Mouse (Mus musculus) activated CD4-positive, CD25-positive, alpha-beta regulatory T cell, adult 4 months (primary cell): ENCODE measurements around the gene Riox1. TPM values are rescaled to one million over a fixed set of nuclear protein-coding genes. Genes with fewer than 3 reads are reported as not detected.
"Not testable (repeated sequence)": the region's sequence is repeated elsewhere in the genome, so short reads cannot be mapped to it uniquely, and the experiment has no call there.

Experiments used
- ATAC-seq: one replicate; pipeline ENCODE4 v1.8.0; 2017
- polyA plus RNA-seq, 2 experiments: library from polyadenylated mRNA; unstranded; fragments of 100-300 nt; shearing (Covaris generic); gene quantifications; one replicate each; pipeline ENCODE4 v1.2.1; 2017

Riox1 gene
- polyA plus RNA-seq: 1 to 10 TPM; 1.2 to 2.0 TPM

DNA sequence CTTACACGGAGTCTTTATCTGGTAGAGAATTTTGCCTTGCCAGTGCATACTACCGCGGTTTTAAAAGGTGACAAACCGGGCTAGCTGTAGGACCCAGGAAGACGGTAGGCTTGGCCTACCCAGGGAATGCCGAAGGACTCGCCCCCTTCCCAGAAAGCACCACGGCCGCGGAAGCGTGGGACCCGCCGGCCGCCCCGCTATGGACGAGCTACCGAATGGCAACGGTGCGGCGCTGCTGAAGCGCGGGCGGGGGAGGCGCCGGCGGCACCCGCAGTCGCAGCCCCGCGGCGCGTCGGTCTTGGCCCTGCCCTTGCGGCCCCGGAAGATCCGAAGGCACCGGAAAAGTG is at the start of gene Riox1:
TSS of gene Riox1 (plus strand) at position 116 of the 347 bp plus-strand sequence.
- peak; percentile 90 for ATAC-seq

- no peak for ATAC-seq
Measured at GRCm38 (mm10) chr12:83910451-83910850, 40.0 kb upstream of the Riox1 start.

- no peak for ATAC-seq
Measured at GRCm38 (mm10) chr12:83914202-83914740, 36.1 kb upstream of the Riox1 start.

- ATAC-seq: no peak
Measured at GRCm38 (mm10) chr12:83914797-83915196, 35.6 kb upstream of the Riox1 start.

DNA sequence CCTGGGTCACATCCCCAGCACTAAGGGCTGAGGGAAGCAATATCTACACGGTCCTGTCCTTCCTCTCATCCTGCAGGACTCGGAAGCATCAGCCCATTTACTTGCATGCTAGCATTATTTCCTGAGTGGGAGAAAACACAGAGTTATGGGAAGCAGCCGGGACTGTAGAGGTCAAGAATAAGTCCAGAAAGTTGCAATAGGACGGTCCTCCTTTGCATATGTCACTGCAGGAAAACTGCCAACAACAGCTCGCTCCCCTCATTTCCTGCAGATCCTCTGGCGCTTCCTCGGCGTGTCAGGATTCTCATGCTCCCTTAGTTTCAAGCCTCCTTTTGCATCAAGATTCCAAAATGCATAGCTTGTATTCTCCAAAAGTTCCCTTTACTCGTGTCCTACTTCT is 33.5 kb upstream of the Riox1 start:
- ATAC-seq: no peak

DNA sequence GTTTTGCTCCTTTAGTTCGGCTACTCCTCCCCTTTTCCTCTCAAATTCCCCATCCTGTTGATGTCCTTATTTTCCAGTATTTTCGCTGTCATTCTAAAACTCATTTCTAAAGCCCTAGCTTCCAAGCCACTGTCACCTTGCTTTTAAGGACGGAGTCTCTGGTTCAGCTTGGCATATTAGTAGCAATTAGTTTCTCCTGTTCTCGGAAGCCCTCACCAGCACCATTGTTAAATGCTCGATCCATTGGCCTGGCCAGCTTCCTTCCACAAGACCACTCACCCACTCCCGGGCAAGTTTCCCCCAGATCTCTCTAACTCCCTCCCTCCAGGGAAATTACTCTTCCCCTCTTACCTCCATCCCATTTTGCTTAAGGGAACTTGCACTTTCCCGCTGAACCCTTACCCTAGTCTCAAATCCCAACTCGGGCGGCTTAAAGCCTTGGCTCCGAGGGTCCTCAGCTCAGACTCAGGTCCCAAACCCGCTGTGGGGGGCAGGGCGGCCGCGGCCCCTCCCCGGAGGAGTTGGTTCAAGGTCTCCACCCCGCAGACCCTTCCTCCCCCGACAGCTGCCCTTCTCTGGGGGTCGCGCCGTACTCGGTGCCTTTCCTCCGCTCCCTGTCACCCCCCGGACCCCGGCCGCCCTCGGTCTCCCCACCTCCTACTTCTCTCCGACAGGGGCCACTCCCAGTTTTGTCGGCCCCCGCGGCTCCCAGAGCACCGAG is 29.5 kb upstream of the Riox1 start:
- no peak for ATAC-seq

DNA sequence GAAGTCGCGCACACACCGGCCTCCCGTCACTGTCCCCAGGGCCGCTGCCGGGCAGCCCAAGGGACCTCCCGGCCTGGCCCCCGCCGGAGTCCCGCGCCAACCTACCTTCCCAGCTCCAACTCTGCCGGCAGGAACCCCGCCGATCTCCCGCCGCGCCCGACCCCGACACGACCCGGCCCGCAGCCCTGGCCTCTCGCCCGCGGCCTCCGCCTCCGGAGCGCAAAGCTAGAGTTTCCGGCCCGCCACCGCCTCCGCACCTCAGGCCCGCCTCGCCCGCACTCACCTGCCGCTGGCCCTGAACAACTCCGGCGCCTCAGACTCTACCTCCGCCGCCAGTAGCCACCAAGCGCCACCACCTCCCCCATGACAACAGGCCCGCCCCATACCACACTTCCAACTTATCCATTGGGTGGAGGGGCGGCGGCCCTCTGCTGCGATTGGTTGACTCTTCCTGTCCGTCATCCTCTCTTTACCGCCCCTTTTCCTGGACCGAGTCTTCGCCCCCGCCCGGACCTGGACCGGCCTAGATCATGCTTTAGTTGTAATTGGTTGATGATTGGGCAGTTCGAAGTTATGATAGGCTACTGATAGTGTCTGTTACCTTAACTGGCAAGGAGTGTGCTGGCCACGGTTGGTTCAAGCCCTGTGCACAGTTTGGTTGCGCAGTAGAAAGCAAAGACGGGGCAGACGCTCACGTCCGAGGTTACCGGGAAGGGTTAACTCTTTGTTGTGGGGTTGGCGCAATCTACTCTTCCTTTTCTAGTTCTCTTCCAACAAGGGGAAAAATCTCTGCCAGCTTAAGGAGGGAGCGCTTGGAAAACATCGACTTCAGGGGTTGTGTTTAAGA is 28.6 kb upstream of the Riox1 start, which contains the start of gene Numb:
TSS of gene Numb (minus strand) at position 400 of the 847 bp plus-strand sequence.
- ATAC-seq: peak; percentile 98

- ATAC-seq: no peak
Measured at GRCm38 (mm10) chr12:83922724-83923485, 27.5 kb upstream of the Riox1 start.

DNA sequence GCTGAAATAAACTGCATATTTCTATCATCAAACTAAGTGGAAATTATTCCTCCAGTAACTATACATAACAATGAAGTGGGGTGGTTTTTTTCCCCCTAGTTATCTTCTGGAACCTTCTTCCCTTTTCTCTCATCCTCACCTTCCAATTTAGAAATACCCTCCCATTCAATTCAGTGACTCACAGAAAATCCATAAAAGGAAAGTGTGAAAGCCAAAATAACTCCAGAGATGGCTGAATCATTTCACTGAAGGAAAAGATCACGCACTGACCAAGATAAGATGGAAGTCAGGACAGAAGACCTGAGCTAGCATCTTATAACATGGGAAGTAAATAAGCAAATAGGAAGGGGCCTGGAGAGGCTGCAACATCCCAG is 26.9 kb upstream of the Riox1 start:
- no peak for ATAC-seq

DNA sequence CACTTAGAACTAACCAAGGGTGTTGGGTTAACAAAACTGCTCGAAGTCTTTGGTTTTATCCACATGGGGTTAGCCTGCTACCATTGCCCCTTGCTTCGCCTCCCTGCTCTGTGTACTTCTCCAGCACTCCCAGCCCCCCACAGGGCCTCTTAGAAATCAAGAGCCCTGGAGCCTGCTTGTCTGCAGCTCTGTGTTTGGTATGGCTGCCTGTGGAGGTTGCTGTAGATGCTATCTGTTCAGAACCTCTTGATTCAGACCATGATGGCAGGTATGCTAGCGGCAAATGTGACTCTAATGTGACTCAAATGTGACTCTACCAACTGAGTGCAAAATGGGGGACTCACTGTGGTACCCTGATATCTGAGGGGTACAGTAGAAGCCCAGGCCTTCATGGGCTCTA is 26.1 kb upstream of the Riox1 start:
- ATAC-seq: no peak

- no peak for ATAC-seq
Measured at GRCm38 (mm10) chr12:83925160-83925703, 25.2 kb upstream of the Riox1 start.

DNA sequence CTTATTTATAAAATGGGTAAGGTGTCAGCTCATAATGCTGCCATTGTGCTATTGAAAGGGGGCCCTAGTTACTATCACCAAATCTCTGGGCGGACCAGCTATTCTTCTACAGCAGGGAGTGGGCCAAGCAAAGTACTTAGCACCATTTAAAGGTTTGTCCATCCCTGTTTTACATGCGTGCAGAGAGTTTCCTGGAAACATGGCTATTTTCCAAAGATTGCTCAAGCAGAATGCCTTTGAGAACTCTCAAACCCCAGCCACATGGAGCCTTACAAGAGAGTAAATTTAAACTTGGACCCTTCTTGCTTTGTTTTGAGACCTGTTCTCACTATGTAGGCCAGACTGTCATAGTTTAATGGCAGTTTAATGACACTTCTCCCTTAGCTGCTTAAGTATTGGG is 24.3 kb upstream of the Riox1 start:
- ATAC-seq: no peak

DNA sequence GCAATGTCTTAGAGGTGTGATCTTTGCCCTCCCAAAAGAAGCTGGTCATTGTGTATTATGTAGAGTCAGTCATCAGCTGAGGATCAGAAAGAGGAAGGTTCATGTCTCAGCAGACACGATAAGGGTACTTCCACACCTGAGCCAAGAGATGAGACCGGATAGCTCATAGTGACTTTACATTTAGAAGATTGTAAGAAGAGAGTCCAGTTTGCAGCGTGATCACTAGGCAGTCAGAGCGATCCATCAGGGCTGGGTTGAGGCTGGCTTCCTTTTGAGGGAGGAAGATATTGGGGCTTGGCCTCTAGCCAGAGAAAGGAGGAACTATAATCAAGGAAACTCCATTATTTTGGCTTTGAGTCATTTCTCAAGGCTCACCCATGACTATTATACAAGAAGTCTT is 22.7 kb upstream of the Riox1 start:
- ATAC-seq: no peak

- ATAC-seq: peak; percentile 74
Measured at GRCm38 (mm10) chr12:83929186-83929804, 21.1 kb upstream of the Riox1 start.

DNA sequence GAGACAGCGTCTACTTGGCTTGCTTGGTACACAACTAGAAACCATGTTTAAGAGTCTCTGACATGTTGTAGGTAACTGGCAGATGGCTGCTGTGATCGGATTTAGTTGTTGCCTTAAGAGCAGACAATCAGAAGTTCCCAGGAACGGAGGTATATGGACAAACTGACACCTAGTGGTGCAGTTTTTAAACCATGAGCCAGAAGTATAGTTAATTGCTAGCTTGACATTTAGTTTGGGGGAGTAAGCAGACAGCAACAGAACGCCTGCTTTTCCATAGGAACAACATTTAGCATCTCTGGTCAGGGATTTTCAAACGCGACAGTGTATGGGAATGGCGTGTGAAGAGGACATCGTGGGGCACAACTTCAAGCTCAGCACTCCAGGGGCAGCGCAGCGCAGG is 12.8 kb upstream of the Riox1 start:
- ATAC-seq: no peak

DNA sequence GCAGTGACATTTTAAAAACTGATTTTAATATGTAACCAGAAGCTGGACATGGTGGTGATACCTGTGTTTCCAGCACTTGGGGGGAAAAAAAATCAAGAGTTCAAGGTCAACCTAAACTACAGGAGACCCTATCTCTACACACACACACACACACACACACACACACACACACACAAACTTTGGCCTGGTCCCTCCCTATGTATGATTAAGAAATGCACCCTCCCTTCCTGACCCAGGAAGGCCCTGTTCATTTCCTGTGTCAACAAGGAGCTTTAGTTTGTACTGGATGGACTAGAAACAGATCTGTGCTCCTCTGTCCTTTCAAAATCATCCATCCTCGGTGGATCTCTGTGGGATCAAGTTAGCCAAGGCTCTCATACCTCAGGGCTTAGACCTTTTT is 11.8 kb upstream of the Riox1 start:
- ATAC-seq: not testable (repeated sequence)

DNA sequence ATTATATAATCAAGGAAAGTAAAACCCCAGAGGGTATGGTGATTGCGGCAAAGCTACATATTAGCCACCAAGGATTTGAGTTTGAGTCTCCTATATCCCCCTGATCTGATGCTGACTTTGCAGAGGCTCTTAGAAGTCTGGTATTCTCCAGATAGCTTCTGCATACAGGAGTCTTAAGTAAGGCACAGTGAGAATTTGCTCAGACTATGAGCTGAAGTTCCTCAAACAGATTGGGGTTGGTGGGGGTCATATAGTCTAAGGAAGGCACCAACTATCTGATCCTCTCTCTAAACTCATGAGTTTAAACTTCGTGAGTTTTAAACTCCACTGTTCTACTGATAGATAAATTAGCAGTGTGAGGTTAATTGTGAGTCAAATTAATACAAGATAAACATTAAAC is 11.1 kb upstream of the Riox1 start:
- ATAC-seq: no peak

- no peak for ATAC-seq
Measured at GRCm38 (mm10) chr12:83940031-83940430, 10.4 kb upstream of the Riox1 start.

DNA sequence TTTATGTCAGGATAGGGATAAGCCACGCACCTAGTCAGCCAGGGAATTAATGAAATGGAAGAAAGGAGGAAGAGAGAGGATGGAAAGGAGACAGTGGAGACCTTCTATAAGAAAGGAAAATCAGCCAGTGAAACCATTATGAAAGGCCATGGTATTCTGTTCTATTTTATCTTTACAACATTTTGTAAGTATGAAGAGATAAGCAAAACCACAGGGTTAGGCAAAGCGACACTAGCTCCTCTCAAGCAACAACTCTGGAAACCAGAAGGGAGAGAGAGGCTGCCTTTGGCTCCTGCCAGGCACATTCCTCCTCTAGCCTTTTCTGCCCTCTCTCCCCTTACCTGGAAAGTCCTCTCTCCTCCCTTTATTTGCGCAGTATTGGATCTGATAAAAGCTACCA is 8.5 kb upstream of the Riox1 start:
- no peak for ATAC-seq

DNA sequence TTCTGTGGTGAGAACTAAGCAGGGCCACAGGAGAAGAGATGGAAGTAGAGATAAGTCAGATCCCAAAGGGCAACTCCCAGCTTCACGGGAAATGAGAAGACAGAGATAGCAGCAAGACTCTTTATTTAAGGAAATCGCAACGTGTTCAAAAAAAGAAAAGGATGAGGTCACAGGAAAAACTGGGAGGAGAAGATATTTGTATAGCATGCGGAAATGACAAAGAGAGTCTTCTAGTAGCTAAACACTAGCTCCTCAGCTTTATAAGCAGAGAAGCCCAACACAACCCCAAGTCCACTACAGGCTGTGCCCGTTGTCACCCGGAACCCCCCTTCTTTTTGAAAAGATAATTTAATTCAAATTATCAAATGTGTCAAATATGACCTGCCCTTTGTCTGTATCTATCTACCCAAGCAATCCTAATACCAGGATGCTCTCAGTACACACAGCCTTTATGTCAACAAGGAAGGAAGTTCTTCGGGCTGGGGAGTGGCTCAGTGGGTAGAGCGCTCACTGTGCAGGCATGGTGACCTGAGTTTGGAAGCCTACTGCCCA is 3.1 kb upstream of the Riox1 start:
- no peak for ATAC-seq

DNA sequence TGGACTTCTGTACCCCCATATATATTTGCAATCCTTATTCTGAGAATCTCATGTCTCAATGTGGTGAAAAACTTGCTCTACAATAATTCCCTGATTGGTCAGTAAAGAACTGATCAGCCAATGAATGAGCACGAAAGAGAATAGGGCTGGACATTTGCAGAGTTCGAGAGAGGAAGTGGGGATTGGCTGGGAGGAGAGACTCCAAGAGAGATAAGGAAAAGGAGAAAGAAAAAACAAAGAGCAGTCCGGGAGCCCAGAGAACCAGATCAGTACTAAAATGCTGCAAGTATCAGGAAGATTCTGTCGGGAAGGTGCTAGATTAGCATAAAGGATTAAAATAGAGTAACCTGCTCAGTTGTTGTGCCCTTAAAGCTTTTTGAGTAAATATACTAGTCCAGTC is 1.4 kb upstream of the Riox1 start:
- no peak for ATAC-seq
